Mouse (Mus musculus): ENCODE measurements around the gene Wrap53. TPM values are rescaled to one million over a fixed set of nuclear protein-coding genes. Genes with fewer than 3 reads are reported as not detected.
"Not testable (repeated sequence)": the region's sequence is repeated elsewhere in the genome, so short reads cannot be mapped to it uniquely, and the experiment has no call there.

Gene Wrap53
- polyA plus RNA-seq, 1 experiment, result 12.2 TPM

- DNase-seq (ENCODE audit: extremely low spot score in 1 of 2, low spot score in 1 of 2), result no peak
These were observed 4.8 kb downstream of the Wrap53 start for GRCm38 (mm10) chr11:69575220-69575619.

- no peak for DNase-seq (ENCODE audit: extremely low spot score in 1 of 2, low spot score in 1 of 2)
These were observed 14.9 kb downstream of the Wrap53 start for GRCm38 (mm10) chr11:69565131-69565530.

GRCm38 (mm10) chr11:69564391-69564790 lies 15.7 kb downstream of the Wrap53 start:
- DNase-seq (ENCODE audit: extremely low spot score in 1 of 2, low spot score in 1 of 2), result no peak

GRCm38 (mm10) chr11:69563373-69563772 lies 16.7 kb downstream of the Wrap53 start:
- DNase-seq (ENCODE audit: extremely low spot score in 1 of 2, low spot score in 1 of 2), result no peak

GRCm38 (mm10) chr11:69560896-69561854 lies 18.9 kb downstream of the Wrap53 start:
- no peak for DNase-seq (ENCODE audit: extremely low spot score in 1 of 2, low spot score in 1 of 2)

GRCm38 (mm10) chr11:69559851-69560765 lies 19.9 kb downstream of the Wrap53 start, which contains the start of gene Efnb3:
Gene Efnb3 (minus strand): TSS chr11:69560205.
- DNase-seq (ENCODE audit: extremely low spot score in 1 of 2, low spot score in 1 of 2), result peak in 1 of 2 experiments; percentile 50

- no peak for DNase-seq (ENCODE audit: extremely low spot score in 1 of 2, low spot score in 1 of 2)
These were observed 20.9 kb downstream of the Wrap53 start for GRCm38 (mm10) chr11:69559183-69559582.

- DNase-seq (ENCODE audit: extremely low spot score in 1 of 2, low spot score in 1 of 2), result no peak
These were observed 21.3 kb downstream of the Wrap53 start for GRCm38 (mm10) chr11:69558756-69559155.

GRCm38 (mm10) chr11:69557381-69557958 lies 22.6 kb downstream of the Wrap53 start:
- no peak for DNase-seq (ENCODE audit: extremely low spot score in 1 of 2, low spot score in 1 of 2)

- DNase-seq (ENCODE audit: extremely low spot score in 1 of 2, low spot score in 1 of 2), result no peak
These were observed 25.4 kb downstream of the Wrap53 start for GRCm38 (mm10) chr11:69554539-69555140.

- no peak for DNase-seq (ENCODE audit: extremely low spot score in 1 of 2, low spot score in 1 of 2)
These were observed 26.7 kb downstream of the Wrap53 start for GRCm38 (mm10) chr11:69553341-69553721.

- DNase-seq (ENCODE audit: extremely low spot score in 1 of 2, low spot score in 1 of 2), result peak in 1 of 2 experiments; percentile 66
These were observed 27.3 kb downstream of the Wrap53 start for GRCm38 (mm10) chr11:69552622-69553340.

- DNase-seq (ENCODE audit: extremely low spot score in 1 of 2, low spot score in 1 of 2), result no peak
These were observed 28.7 kb downstream of the Wrap53 start for GRCm38 (mm10) chr11:69551310-69551709.

GRCm38 (mm10) chr11:69549060-69549656 lies 30.9 kb downstream of the Wrap53 start, which contains the start of gene Dnah2:
Gene Dnah2 (minus strand): TSS chr11:69549110.
- no peak for DNase-seq (ENCODE audit: extremely low spot score in 1 of 2, low spot score in 1 of 2)

- peak in 1 of 2 experiments; percentile 66 for DNase-seq (ENCODE audit: extremely low spot score in 1 of 2, low spot score in 1 of 2)
These were observed 33.0 kb downstream of the Wrap53 start for GRCm38 (mm10) chr11:69547071-69547470.

- DNase-seq (ENCODE audit: extremely low spot score in 1 of 2, low spot score in 1 of 2), result peak in 1 of 2 experiments; percentile 81
These were observed 33.5 kb downstream of the Wrap53 start for GRCm38 (mm10) chr11:69546423-69547053.

GRCm38 (mm10) chr11:69545957-69546356 lies 34.1 kb downstream of the Wrap53 start:
- no peak for DNase-seq (ENCODE audit: extremely low spot score in 1 of 2, low spot score in 1 of 2)

GRCm38 (mm10) chr11:69543598-69543997 lies 36.5 kb downstream of the Wrap53 start:
- no peak for DNase-seq (ENCODE audit: extremely low spot score in 1 of 2, low spot score in 1 of 2)

GRCm38 (mm10) chr11:69541741-69542140 lies 38.3 kb downstream of the Wrap53 start:
- DNase-seq (ENCODE audit: extremely low spot score in 1 of 2, low spot score in 1 of 2), result not testable (repeated sequence)
